Mouse (Mus musculus): Measurements from ENCODE around the gene Endov. TPM values are rescaled to one million over a fixed set of nuclear protein-coding genes. Genes with fewer than 3 reads are reported as not detected.

The Endov gene
- polyA plus RNA-seq, 1 experiment from 2014 or later = 16.0 TPM

- H3K27me3 ChIP-seq (ENCODE audit: control insufficient read depth, insufficient read depth, low read depth, low read length) = peaks cover 6% of the 10 kb centered on the region
- H3K9me3 ChIP-seq (ENCODE audit: control insufficient read depth, low read length) = no peaks in the 10 kb centered on the region
- peak; percentile 49 for ATAC-seq (ENCODE audit: low read depth)
- H3K27ac ChIP-seq (ENCODE audit: low read length) = peak overlapping the region; percentile 80
- no peaks in the 10 kb centered on the region for H3K36me3 ChIP-seq (ENCODE audit: control insufficient read depth, insufficient read depth, low read length)
- H3K9ac ChIP-seq (ENCODE audit: low read length) = no peak overlapping the region
- WGBS = 60% methylated on average over 7 of the region's 7 CpGs
- no peak overlapping the region for H3K4me3 ChIP-seq (ENCODE audit: low read length)
- H3K4me2 ChIP-seq (ENCODE audit: low read depth, low read length) = no peak overlapping the region
- peaks cover 58% of the 10 kb centered on the region for H3K4me1 ChIP-seq (replicated peaks; ENCODE audit: control insufficient read depth, insufficient read depth, low read length)
These were observed 64.0 kb downstream of the Endov start for GRCm38 (mm10) chr11:119555170-119555569.

- H3K4me3 ChIP-seq (ENCODE audit: low read length) = no peak overlapping the region
- 30% methylated on average over 15 of the region's 17 CpGs for WGBS
- no peaks in the 10 kb centered on the region for H3K27me3 ChIP-seq (ENCODE audit: control insufficient read depth, insufficient read depth, low read depth, low read length)
- peaks cover 35% of the 10 kb centered on the region for H3K4me1 ChIP-seq (replicated peaks; ENCODE audit: control insufficient read depth, insufficient read depth, low read length)
- ATAC-seq (ENCODE audit: low read depth) = no peak
- H3K9me3 ChIP-seq (ENCODE audit: control insufficient read depth, low read length) = no peaks in the 10 kb centered on the region
- H3K27ac ChIP-seq (ENCODE audit: low read length) = no peak overlapping the region
- no peak overlapping the region for H3K9ac ChIP-seq (ENCODE audit: low read length)
- H3K4me2 ChIP-seq (ENCODE audit: low read depth, low read length) = no peak overlapping the region
- no peaks in the 10 kb centered on the region for H3K36me3 ChIP-seq (ENCODE audit: control insufficient read depth, insufficient read depth, low read length)
These were observed 67.1 kb downstream of the Endov start for GRCm38 (mm10) chr11:119557940-119558869.

GRCm38 (mm10) chr11:119558870-119559610, 67.9 kb downstream of the Endov start:
- Histone ChIP-seq H3K27ac (ENCODE audit: low read length) (no peak overlapping the region), H3K36me3 (ENCODE audit: control insufficient read depth, insufficient read depth, low read length) (no peaks in the 10 kb centered on the region), H3K4me2 (ENCODE audit: low read depth, low read length) (no peak overlapping the region), H3K4me3 (ENCODE audit: low read length) (no peak overlapping the region), H3K9me3 (ENCODE audit: control insufficient read depth, low read length) (no peaks in the 10 kb centered on the region), H3K4me1 (replicated peaks; ENCODE audit: control insufficient read depth, insufficient read depth, low read length) (peaks cover 26% of the 10 kb centered on the region), H3K27me3 (ENCODE audit: control insufficient read depth, insufficient read depth, low read depth, low read length) (no peaks in the 10 kb centered on the region), H3K9ac (ENCODE audit: low read length) (no peak overlapping the region)
- 19% methylated on average over 9 of the region's 9 CpGs for WGBS
- peak; percentile 43 for ATAC-seq (ENCODE audit: low read depth)

Other genes starting within 250 kb of the Endov start
- gene Gaa, start 223.5 kb upstream of the Endov start, polyA plus RNA-seq (2015; fragmentation: Nextera tagmentation; extraction: Ambion mirVana) = 77.7 and 78.1 TPM in 2 replicates
- gene Eif4a3, start 191.3 kb upstream of the Endov start, polyA plus RNA-seq (2015; fragmentation: Nextera tagmentation; extraction: Ambion mirVana) = 330 and 339 TPM in 2 replicates
- 0.05 TPM in 1 of 2 replicates, not detected in the other for gene Card14, start 183.6 kb upstream of the Endov start, polyA plus RNA-seq (2015; fragmentation: Nextera tagmentation; extraction: Ambion mirVana)
- gene Sgsh, start 135.8 kb upstream of the Endov start, polyA plus RNA-seq (2015; fragmentation: Nextera tagmentation; extraction: Ambion mirVana) = 6.7 and 8.4 TPM in 2 replicates
- 12.4 and 12.6 TPM in 2 replicates for gene Slc26a11, start 135.8 kb upstream of the Endov start, polyA plus RNA-seq (2015; fragmentation: Nextera tagmentation; extraction: Ambion mirVana)
- gene Rnf213, start 98.2 kb upstream of the Endov start, polyA plus RNA-seq (2015; fragmentation: Nextera tagmentation; extraction: Ambion mirVana) = 6.8 and 7.5 TPM in 2 replicates
- gene Nptx1, start 56.4 kb downstream of the Endov start, polyA plus RNA-seq (2015; fragmentation: Nextera tagmentation; extraction: Ambion mirVana) = 1.0 and 1.2 TPM in 2 replicates
- 7.1 TPM in 2 replicates for gene Rptor, start 111.6 kb downstream of the Endov start, polyA plus RNA-seq (2015; fragmentation: Nextera tagmentation; extraction: Ambion mirVana)